Comparison of ENCODE assay signal across 8 mouse cellular contexts in the genomic region with DNA sequence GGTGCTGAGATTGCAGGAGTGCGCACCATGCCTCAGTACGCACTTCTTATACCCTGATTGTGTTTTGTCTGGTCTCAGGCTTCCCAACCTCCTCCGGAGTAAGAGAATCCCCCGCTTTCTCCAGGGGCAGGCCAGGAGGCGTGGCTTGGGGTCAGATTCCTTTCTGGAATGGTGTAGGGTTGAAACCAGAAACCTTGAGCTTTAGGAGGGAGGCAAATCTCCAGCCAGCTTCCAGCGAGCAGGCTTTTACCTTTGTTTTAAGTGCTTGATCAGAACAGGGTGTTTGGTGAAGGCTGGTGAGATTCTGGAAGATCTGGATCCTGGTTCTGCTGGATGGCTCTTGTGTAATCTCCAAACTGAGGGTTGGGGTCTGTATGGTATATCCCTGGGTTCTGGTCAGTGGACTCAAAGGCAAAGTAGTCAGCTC. TPM values are rescaled to one million over a fixed set of nuclear protein-coding genes. Genes with fewer than 3 reads are reported as not detected.
DNase-seq lines count a peak whose midpoint lies in the region.

No protein-coding gene starts in this region.

- DNase-seq in adrenal gland, adult 2 months: peak; percentile 55
- DNase-seq in adrenal gland, postnatal 4 days (ENCODE audit: low spot score in 2 of 2): no peak
- DNase-seq in adrenal gland, postnatal 14 days: peak; percentile 67
- DNase-seq in heart, postnatal 10 days: peak; percentile 34 to 42
- peak; percentile 11 for DNase-seq in lung, postnatal 14 days
- peak; percentile 76 for DNase-seq in testis, postnatal 10 days (ENCODE audit: low spot score)
- no peak for DNase-seq in thymus, postnatal 14 days
- DNase-seq in thymus, postnatal 25 days: no peak

- intact Hi-C loops in heart, postnatal 10 days (cut with DNase I): no loop called here

RNA-seq across cellular contexts. Expression of a gene that starts 5.1 kb away (rescaled TPM):
- 10 to 100 TPM; 37.1 to 41.5 TPM for total RNA-seq in adrenal gland, adult 2 months (2021)
- 102 and 106 TPM in 2 replicates for polyA plus RNA-seq in adrenal gland, adult 2 months (2012; rRNA removed)
- 10 to 100 TPM; 51.4 to 55.6 TPM for total RNA-seq in adrenal gland, postnatal 4 days (2021)
- total RNA-seq in adrenal gland, postnatal 14 days (2021): 39.1 and 39.7 TPM in 2 replicates
- 10 to 100 TPM; 28.8 to 29.9 TPM for total RNA-seq in heart, postnatal 10 days (2021)

RNA-seq across cellular contexts. Expression of a gene that starts 16.2 kb away (rescaled TPM):
- total RNA-seq in adrenal gland, adult 2 months (2021): 1 to 10 TPM; 1.9 to 2.2 TPM
- 8.3 and 9.3 TPM in 2 replicates for polyA plus RNA-seq in adrenal gland, adult 2 months (2012; rRNA removed)
- 1 to 10 TPM; 4.0 to 5.4 TPM for total RNA-seq in adrenal gland, postnatal 4 days (2021)
- 1.4 and 3.2 TPM in 2 replicates for total RNA-seq in adrenal gland, postnatal 14 days (2021)
- total RNA-seq in heart, postnatal 10 days (2021): not detected

RNA-seq across cellular contexts. Expression of a gene that starts 20.9 kb away (rescaled TPM):
- not detected for total RNA-seq in adrenal gland, adult 2 months (2021)
- polyA plus RNA-seq in adrenal gland, adult 2 months (2012; rRNA removed): not detected in 2 replicates
- total RNA-seq in adrenal gland, postnatal 4 days (2021): not detected
- total RNA-seq in adrenal gland, postnatal 14 days (2021): not detected in 2 replicates
- not detected for total RNA-seq in heart, postnatal 10 days (2021)

RNA-seq across cellular contexts. Expression of a gene that starts 24.3 kb away (rescaled TPM):
- 10 to 100 TPM; 33.4 to 33.8 TPM for total RNA-seq in adrenal gland, adult 2 months (2021)
- 29.4 and 35.9 TPM in 2 replicates for polyA plus RNA-seq in adrenal gland, adult 2 months (2012; rRNA removed)
- total RNA-seq in adrenal gland, postnatal 4 days (2021): 10 to 100 TPM; 62.9 to 70.0 TPM
- 31.5 and 33.7 TPM in 2 replicates for total RNA-seq in adrenal gland, postnatal 14 days (2021)
- 10 to 100 TPM; 12.8 to 16.0 TPM for total RNA-seq in heart, postnatal 10 days (2021)

RNA-seq across cellular contexts. Expression of a gene that starts 47.5 kb away (rescaled TPM):
- total RNA-seq in adrenal gland, adult 2 months (2021): not detected
- 1.8 TPM in 1 of 2 replicates, not detected in the other for polyA plus RNA-seq in adrenal gland, adult 2 months (2012; rRNA removed)
- total RNA-seq in adrenal gland, postnatal 4 days (2021): not detected
- total RNA-seq in adrenal gland, postnatal 14 days (2021): not detected in 2 replicates
- not detected for total RNA-seq in heart, postnatal 10 days (2021)

Comparison
In these comparisons a context has a peak if more than half of its experiments do, and no peak if none do; other contexts are left out.
1. DNase-seq: peak in adrenal gland, adult 2 months (single experiment), adrenal gland, postnatal 14 days (single experiment), heart, postnatal 10 days (2 of 2), lung, postnatal 14 days (single experiment) and testis, postnatal 10 days (single experiment); none in adrenal gland, postnatal 4 days (0 of 2), thymus, postnatal 14 days (single experiment) and thymus, postnatal 25 days (single experiment).